Mouse (Mus musculus) small intestine, adult 2 months (tissue): ENCODE results near the gene 1520401A03Rik.

ENCODE experiments used
- CTCF ChIP-seq: fragments of 200-500 bp; IDR thresholded peaks from 2 replicates; pipeline ENCODE4 v1.5.1; 2012; ENCODE audit warnings: low read depth, mild to moderate bottlenecking, control low read depth, inconsistent platforms, low read length, moderate library complexity, mixed read lengths; ENCODE audit not compliant: insufficient replicate concordance, insufficient read length; ENCODE audit errors: extremely low read depth
- POLR2A ChIP-seq: fragments of 200-500 bp; IDR thresholded peaks from 2 replicates; pipeline ENCODE4 v1.6.1; 2012; ENCODE audit warnings: low read depth, mild to moderate bottlenecking, control low read depth, inconsistent platforms, low read length, moderate library complexity

- TF ChIP-seq CTCF (no peak), POLR2A (peak; percentile 75)
These were observed 17.6 kb upstream of the 1520401A03Rik start for GRCm38 (mm10) chr17:23740136-23740584.
